Mouse (Mus musculus): ENCODE results near the gene Nadk. TPM values are rescaled to one million over a fixed set of nuclear protein-coding genes. Genes with fewer than 3 reads are reported as not detected.
A peak's percentile ranks its signal among the peaks of the same experiment; 100 is the strongest.

The Nadk gene
- polyA plus RNA-seq, 1 experiment: 38.7 TPM

GRCm38 (mm10) chr4:155618321-155618720 lies 56.1 kb downstream of the Nadk start:
- H3K27me3 ChIP-seq (replicated peaks): no peaks in the 10 kb centered on the region
- H3K36me3 ChIP-seq (replicated peaks; ENCODE audit: low read length): peaks cover 86% of the 10 kb centered on the region
- no peak for TF ChIP-seq FLI1 (IDR thresholded peaks at IDR 0.05; ENCODE audit: low read length)
- TF ChIP-seq GATA1 (IDR thresholded peaks at IDR 0.05; ENCODE audit: borderline replicate concordance, low read length): no peak
- H3K4me3 ChIP-seq (replicated peaks): no peak overlapping the region
- H3K9me3 ChIP-seq: no peaks in the 10 kb centered on the region
- peaks cover 6% of the 10 kb centered on the region; the same call in 1 of the 2 replicates for H3K4me1 ChIP-seq

- TF ChIP-seq FLI1 (IDR thresholded peaks at IDR 0.05; ENCODE audit: low read length) (peak; percentile 93; the same call in 1 of the 2 replicates), GATA1 (IDR thresholded peaks at IDR 0.05; ENCODE audit: borderline replicate concordance, low read length) (no peak)
- Histone ChIP-seq H3K9me3 (no peaks in the 10 kb centered on the region), H3K4me1 (peaks cover 7% of the 10 kb centered on the region; the same call in 1 of the 2 replicates), H3K4me3 (replicated peaks) (peak within 1 kb of the TSS; percentile 93), H3K36me3 (replicated peaks; ENCODE audit: low read length) (peaks cover 56% of the 10 kb centered on the region), H3K27me3 (replicated peaks) (no peaks in the 10 kb centered on the region)
These were observed 62.4 kb downstream of the Nadk start, which contains the start of gene Cdk11b for GRCm38 (mm10) chr4:155624338-155625291. Gene Cdk11b (plus strand): TSS chr4:155624854.

- no peak for TF ChIP-seq GATA1 (IDR thresholded peaks at IDR 0.05; ENCODE audit: borderline replicate concordance, low read length)
- TF ChIP-seq FLI1 (IDR thresholded peaks at IDR 0.05; ENCODE audit: low read length): no peak
- Histone ChIP-seq H3K36me3 (replicated peaks; ENCODE audit: low read length) (peaks cover 82% of the 10 kb centered on the region), H3K27me3 (replicated peaks) (no peaks in the 10 kb centered on the region), H3K4me1 (no peaks in the 10 kb centered on the region; the same call in 1 of the 2 replicates), H3K4me3 (replicated peaks) (no peak overlapping the region), H3K9me3 (no peaks in the 10 kb centered on the region)
These were observed 68.1 kb downstream of the Nadk start for GRCm38 (mm10) chr4:155630267-155630666.

- Histone ChIP-seq H3K36me3 (replicated peaks; ENCODE audit: low read length) (peaks cover 96% of the 10 kb centered on the region), H3K4me1 (peaks cover 4% of the 10 kb centered on the region; the same call in 1 of the 2 replicates), H3K4me3 (replicated peaks) (no peak overlapping the region), H3K27me3 (replicated peaks) (no peaks in the 10 kb centered on the region), H3K9me3 (no peaks in the 10 kb centered on the region)
- no peak for TF ChIP-seq FLI1 (IDR thresholded peaks at IDR 0.05; ENCODE audit: low read length)
- no peak for TF ChIP-seq GATA1 (IDR thresholded peaks at IDR 0.05; ENCODE audit: borderline replicate concordance, low read length)
These were observed 73.8 kb downstream of the Nadk start for GRCm38 (mm10) chr4:155635766-155636499.

Other genes with a start within 250 kb of the Nadk start
- not detected in 2 replicates for gene Prkcz, start 201.0 kb upstream of the Nadk start, polyA plus RNA-seq (2012; ENCODE audit: insufficient read depth, low replicate concordance)
- not detected in 2 replicates for gene Gabrd, start 164.3 kb upstream of the Nadk start, polyA plus RNA-seq (2012; ENCODE audit: insufficient read depth, low replicate concordance)
- gene Cfap74, start 153.2 kb upstream of the Nadk start, polyA plus RNA-seq (2012; ENCODE audit: insufficient read depth, low replicate concordance): not detected in 2 replicates
- gene Tmem52, start 93.3 kb upstream of the Nadk start, polyA plus RNA-seq (2012; ENCODE audit: insufficient read depth, low replicate concordance): not detected in 2 replicates
- 28.3 and 39.1 TPM in 2 replicates for gene Gnb1, start 71.0 kb upstream of the Nadk start, polyA plus RNA-seq (2012; ENCODE audit: insufficient read depth, low replicate concordance)
- gene Slc35e2, start 39.0 kb downstream of the Nadk start, polyA plus RNA-seq (2012; ENCODE audit: insufficient read depth, low replicate concordance): 0.17 and 0.60 TPM in 2 replicates
- 9.7 and 77.3 TPM in 2 replicates for gene Cdk11b, start 62.5 kb downstream of the Nadk start, polyA plus RNA-seq (2012; ENCODE audit: insufficient read depth, low replicate concordance)
- not detected in 2 replicates for gene Gm10563, start 83.0 kb downstream of the Nadk start, polyA plus RNA-seq (2012; ENCODE audit: insufficient read depth, low replicate concordance)
- 3.7 TPM in 1 of 2 replicates, not detected in the other for gene Mmp23, start 91.0 kb downstream of the Nadk start, polyA plus RNA-seq (2012; ENCODE audit: insufficient read depth, low replicate concordance)
- gene Mib2, start 106.8 kb downstream of the Nadk start, polyA plus RNA-seq (2012; ENCODE audit: insufficient read depth, low replicate concordance): 45.2 and 94.9 TPM in 2 replicates
- 0.44 and 4.7 TPM in 2 replicates for gene Fndc10, start 132.0 kb downstream of the Nadk start, polyA plus RNA-seq (2012; ENCODE audit: insufficient read depth, low replicate concordance)
- 37.1 and 112 TPM in 2 replicates for gene Ssu72, start 142.4 kb downstream of the Nadk start, polyA plus RNA-seq (2012; ENCODE audit: insufficient read depth, low replicate concordance)
- gene Tmem240, start 172.4 kb downstream of the Nadk start, polyA plus RNA-seq (2012; ENCODE audit: insufficient read depth, low replicate concordance): 1.2 and 3.2 TPM in 2 replicates
- 11.3 and 20.5 TPM in 2 replicates for gene Atad3a, start 198.7 kb downstream of the Nadk start, polyA plus RNA-seq (2012; ENCODE audit: insufficient read depth, low replicate concordance)
- gene Vwa1, start 212.3 kb downstream of the Nadk start, polyA plus RNA-seq (2012; ENCODE audit: insufficient read depth, low replicate concordance): 0.41 and 1.4 TPM in 2 replicates
- 0.04 TPM in 1 of 2 replicates, not detected in the other for gene Tmem88b, start 223.5 kb downstream of the Nadk start, polyA plus RNA-seq (2012; ENCODE audit: insufficient read depth, low replicate concordance)
- gene Ankrd65, start 228.1 kb downstream of the Nadk start, polyA plus RNA-seq (2012; ENCODE audit: insufficient read depth, low replicate concordance): not detected in 2 replicates
- 10.2 and 29.9 TPM in 2 replicates for gene Mrpl20, start 240.5 kb downstream of the Nadk start, polyA plus RNA-seq (2012; ENCODE audit: insufficient read depth, low replicate concordance)